Mouse (Mus musculus) 416B (cell line): Measurements from ENCODE around the gene Phactr3.

Experiments used
- DNase-seq: peaks from one replicate; pipeline ENCODE4 v3.0.0; 2011; ENCODE audit warnings: low read depth

The Phactr3 gene

DNA sequence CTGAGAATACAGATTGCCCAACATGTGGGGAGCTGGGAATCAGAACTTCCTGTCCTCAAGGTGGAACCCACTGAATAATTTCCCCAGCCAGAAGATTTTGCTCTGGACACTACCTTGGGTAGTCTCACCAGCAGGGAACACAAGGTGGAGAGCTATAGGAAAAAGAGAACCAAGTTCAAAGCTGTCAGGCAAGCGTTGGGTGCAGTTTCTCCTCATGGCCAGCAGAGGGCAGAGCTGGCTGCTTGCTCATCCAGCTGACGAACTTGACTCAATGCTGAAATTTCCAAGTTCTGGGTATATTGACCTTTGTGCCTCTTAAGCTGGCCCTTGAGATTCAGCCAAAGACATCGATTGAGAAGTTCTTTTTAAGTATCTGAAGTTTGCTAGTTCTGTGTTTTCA is 18.7 kb downstream of the Phactr3 start:
- peak; percentile 65 for DNase-seq

DNA sequence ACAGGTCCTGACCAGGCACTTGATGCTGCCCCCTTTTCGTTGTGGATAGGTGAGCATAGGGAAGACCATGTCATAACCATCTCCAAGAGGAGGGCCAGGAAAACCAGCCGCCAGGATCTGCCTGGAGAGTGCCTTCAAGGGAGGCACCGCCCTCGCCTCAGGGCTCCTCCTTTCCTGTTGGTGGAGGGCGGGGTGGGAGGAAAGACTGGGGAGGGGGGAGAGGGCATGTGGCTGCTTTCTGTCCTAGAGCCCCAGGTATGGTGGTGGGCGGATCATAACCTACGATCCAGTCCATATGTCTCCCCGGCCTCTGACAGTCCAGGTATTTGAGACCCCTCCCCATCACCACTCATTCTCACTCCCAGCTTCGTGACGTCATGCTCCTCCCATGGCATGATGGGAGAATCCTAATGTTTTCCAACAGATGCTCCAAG is 22.7 kb downstream of the Phactr3 start:
- DNase-seq: no peak

DNA sequence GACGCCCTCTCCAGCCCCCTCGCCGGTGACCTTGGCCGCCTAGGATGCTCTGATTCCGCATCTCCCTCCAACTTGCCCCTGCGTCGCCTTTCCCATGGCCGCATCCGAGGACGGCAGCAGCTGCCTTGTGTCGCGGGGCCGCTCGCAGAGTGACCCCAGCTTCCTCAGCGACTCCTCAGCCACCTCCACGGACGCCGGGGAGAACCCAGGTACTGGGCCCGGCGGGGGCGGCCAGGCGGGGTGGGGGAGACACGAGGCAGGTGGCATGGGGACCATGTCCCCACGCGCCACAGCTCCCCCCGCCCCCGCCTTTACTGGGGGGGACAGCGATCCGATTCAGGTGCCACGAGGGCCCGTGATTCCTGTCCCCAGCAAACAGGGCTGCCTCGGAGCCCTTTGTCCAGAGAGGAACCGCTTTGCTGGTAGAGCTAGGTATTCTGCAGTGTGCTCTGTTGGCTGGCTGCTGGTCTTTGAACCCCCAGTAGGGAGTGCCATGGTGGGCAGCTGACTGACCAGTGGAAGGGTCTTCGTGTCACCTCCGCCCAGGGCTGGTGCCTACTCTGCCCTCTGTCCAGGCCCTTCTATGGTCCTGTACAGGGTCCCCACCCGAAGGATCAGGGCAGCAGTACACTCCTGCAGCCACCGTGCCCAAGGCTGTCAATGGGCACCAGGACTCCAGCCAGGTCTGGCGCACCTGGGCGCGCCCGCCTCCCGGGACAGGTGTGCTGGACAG is 23.7 kb downstream of the Phactr3 start:
- DNase-seq: no peak

DNA sequence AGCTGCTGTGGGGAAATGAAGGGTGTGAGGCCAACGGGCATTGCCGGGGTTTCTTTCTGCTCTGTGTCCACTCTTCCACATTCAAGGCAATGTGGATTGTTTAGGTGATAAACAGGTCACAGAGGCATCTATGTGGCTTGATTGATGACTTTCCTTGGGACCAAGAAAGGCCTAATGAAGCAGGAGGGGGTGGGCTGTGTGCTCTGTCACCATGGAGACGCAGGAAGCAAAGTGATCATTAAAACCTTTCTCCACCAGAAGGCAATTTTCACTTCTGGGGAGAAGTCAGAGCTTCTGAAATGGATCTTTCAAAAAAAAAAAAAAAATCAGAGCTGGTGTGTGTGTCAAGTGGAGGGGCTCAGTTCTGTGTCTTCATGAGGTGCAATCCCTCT is 24.2 kb downstream of the Phactr3 start:
- DNase-seq: no peak

DNA sequence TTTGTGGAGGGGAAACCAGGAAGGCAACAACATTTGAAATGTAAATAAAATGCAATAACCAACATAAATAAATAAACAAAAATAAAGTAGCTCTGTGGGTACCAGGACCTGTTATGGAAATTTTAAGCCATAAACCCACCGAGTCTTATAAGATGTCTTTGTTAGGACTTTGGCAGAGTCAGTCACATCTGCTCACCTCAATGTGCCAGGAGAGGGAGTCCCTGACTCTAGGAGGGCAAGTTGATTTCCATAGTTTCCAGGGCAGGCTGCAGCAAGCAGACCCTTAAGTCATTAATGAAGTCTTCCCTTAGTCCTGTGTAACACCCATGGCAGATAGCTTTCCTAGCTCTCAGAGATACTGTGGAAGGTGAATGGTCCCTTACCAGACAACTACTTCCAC is 25.1 kb downstream of the Phactr3 start:
- no peak for DNase-seq

DNA sequence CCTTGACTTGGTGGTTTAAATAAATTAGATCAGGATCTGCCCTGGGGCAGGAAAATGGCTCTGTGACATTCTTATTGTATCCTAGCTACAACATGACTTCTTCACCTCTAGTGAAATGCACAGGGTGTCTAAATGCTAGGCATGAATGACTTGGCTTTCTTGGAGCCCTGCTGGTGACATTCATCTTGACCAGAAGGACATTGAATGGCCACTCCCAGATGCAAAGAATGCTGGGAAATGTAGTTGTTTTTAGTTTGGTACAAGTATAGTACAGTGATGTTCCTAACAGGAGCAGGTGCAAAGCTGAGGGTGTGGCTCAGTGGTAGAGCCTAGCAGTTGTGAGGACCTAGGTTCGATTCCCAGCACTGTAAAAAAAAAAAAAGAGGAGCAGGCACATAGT is 30.5 kb downstream of the Phactr3 start:
- no peak for DNase-seq

DNA sequence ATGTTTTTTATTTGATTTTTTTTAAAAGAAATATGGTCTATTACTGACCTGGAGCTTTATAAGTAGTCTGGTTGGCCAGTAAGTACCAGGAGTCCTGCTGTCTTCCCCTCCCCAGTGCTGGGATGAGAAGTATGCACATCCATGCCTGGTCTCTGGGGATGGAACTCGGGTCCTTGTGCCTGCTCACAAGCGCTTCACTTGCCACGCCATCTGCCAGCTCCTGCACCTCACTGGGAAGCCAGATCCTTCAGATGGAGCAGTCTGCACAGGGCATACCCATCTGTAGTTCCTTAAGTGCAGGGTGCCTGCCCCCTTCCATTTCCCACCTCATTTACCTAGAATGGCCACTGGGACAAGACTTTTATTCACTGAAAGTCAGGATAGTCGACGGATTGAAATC is 31.9 kb downstream of the Phactr3 start:
- DNase-seq: no peak

DNA sequence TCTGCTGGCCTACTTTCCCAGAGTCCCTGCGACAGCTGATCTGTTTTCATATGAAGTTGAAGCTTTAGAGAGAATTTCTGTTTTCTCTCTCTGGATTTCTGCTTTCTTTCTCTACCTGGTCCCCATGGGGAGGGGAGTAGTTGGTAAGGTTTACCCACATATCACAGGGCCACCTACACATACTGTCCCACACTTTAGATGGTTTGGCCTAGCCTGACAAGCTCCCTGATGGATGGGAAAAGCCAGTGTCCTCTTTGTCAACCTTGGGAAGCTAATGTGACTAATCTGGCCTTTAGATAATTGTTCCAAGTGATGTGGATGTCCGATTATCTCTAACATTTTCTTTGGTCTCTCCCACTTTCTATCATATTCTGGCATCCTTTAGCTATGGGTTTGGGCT is 34.8 kb downstream of the Phactr3 start:
- no peak for DNase-seq

DNA sequence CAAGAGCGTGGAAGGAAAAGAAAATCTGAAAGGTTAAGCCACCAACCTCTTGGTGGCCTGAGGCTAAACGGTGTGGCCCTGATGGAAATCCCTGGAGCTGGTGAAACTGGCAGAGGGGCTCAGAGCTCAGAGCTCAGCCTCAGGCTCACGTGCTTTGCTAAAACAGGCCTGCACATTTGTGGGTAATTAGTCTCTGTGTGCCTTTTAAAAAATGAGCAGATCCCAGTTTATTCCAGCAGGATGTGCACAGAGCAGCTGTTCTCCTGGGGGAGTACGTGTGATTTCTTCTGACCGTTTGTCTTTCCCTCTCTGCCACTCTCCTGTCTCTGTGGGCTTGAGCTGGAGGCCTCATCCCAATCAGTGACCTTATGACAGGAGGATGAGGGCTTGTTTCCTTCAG is 35.4 kb downstream of the Phactr3 start:
- no peak for DNase-seq

DNA sequence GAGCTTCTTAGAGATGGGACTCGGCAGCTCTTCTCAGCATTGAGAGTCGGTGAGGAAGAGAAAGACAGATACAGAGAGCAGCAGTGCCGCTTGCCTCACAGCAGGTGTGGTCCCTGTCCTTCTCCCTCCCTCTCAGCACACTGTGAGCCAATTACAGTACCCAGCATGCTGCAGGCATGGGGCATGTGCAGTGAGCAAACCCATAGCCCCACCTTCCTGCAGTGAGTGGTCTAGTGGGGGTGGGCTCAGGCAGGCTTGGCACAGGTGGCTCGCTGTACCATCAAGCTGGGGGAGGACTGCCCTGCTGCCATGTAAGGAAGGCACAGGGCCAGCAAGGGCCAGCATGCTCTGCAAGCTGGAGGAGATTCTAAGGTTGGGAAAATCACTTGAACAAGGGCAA is 35.8 kb downstream of the Phactr3 start:
- DNase-seq: no peak

DNA sequence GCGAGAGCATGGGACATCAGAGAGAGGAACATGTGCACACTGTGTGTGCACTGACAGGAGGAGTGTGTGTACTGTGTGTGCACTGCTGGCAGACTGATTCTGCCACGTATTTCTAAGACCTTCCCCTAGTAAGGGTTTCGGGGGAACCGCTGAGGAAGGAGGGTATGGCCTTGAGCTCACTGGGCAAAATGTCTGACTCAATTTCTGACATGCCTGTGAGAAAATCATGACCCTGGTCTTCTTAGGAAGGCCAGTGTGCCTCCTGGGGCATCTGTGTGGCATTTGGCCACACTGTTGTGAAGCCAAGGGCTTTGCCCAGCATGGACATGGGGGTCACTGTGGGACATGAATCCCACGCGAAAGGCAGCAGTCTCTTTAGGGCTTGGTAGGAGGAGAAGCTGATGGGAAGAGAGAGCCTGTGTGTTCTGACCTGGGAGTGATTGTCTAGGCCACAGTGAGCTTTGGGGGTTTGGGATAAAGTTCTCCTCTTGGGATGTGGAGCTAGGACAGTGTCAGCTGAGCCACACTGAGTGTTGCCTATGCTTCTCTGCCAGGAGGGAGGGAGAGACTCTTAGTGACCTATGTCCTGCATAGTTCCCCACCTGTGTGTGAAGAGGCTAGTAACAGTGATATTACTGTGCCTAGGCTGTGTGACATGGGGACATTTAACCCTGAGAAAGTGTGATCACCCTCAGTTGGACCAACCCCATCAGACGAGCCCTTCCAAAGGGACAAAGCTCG is 36.6 kb downstream of the Phactr3 start:
- no peak for DNase-seq

DNA sequence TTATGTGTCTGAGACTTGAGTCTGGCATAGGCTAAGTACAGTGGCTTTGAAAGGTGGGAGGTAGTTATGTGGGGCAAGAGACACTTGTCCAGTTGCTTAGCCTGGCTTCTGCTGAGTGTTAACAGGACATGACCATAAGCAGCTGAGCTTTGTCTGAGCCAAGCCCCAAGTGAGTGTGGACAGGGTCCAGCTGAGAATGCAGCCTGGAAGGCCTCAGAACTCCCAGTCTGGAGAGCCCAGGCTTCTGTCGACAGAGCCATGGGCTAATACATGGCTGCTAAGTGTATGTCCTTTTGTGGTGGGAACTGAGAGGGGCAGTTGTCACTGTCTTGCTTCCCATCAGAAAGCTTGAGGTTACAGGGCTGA is 37.1 kb downstream of the Phactr3 start:
- no peak for DNase-seq

DNA sequence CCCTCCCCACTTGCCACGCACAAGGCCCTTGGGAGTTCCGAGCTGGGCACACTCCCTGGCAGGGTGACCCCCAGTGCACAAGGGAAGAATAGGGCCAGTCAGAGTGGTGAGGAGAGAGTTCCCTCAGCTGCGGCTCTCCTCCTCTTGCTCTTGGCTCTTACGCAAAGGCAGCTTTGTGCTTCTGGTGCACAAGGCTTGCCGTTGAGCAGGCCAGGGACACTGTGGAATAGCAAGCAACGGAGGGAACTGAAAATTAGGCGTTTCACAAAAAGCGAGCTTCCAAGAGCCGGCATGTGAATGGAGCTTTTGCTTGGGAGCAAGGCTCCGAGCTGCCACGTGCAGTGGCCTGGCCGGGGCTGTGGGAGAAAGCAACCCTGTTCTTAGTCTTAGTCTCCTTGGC is 40.2 kb downstream of the Phactr3 start:
- no peak for DNase-seq

DNA sequence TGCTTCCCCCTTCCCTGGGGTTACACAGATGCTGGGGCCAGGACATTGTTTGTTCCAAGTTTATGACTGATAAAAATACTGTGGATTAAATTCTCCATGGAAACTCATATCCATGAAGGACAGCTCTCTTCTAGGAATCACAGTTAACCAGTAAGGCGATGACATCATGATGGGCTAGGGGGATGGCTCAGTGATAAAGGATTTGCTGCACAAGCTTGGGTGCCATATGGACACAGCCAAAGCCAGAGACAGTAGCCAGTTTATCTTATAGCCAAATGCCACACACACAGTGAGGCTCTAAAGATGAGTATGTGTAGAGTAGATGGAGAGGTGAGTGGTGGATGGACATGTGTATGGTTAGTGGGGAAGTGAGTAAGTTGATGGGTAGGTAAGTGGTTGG is 45.2 kb downstream of the Phactr3 start:
- DNase-seq: no peak

DNA sequence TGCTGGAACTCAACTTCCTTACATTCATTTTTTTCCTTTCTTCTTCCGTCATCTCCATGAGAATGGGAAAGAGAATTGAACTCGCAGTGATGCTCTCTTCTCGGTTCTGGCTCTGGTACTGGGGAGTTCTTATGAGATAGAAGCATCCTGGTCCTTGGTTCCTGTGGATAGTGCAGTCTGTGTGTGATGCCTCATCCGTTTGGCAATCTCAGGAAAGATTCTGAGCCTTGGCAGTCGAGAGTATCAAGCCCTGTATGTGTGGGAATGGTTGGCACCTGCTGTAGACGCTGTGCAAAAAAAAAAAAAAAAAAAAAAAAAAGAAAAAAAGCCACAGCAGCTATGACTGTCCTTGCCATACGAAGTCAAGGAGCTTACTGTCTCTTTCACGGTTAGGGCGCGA is 47.2 kb downstream of the Phactr3 start:
- no peak for DNase-seq

DNA sequence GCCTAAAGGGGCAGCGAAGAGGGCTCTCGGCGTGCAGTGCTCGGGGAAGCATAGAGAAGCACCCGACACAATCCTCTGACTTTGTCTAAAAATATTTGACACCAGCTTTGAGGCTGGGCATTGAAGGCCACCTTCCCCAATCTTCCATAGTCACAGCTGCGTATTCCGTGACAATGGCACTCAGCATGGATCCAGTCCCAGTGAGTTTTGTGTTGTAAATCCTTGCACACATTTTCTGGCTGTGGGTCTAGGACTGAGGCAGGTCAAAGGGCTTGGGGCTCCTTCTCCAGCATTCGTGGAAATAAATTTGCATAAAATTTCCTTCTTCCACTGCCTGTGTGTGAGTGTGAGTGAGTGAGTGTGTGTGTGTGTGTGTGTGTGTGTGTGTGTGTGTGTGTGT is 51.2 kb downstream of the Phactr3 start:
- no peak for DNase-seq

DNA sequence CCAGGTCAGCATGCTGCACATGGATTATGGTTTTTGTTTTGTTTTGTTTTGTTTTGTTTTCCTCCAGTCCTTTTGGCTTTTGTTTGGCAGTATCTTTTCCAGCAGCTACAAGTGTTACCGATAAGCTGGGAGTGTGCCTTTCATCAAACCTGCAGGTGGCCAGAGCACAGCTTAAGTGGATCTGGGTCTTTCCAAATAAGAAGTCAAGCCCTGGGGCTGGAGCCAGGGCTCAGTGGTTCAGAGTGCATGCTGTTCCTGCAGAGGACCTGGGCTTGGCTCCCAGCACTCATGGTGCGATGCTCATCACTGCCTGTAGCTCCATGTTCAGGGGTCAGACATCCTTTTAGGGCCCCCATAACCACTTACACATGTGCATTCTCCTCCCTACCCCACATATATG is 55.2 kb downstream of the Phactr3 start:
- DNase-seq: no peak

DNA sequence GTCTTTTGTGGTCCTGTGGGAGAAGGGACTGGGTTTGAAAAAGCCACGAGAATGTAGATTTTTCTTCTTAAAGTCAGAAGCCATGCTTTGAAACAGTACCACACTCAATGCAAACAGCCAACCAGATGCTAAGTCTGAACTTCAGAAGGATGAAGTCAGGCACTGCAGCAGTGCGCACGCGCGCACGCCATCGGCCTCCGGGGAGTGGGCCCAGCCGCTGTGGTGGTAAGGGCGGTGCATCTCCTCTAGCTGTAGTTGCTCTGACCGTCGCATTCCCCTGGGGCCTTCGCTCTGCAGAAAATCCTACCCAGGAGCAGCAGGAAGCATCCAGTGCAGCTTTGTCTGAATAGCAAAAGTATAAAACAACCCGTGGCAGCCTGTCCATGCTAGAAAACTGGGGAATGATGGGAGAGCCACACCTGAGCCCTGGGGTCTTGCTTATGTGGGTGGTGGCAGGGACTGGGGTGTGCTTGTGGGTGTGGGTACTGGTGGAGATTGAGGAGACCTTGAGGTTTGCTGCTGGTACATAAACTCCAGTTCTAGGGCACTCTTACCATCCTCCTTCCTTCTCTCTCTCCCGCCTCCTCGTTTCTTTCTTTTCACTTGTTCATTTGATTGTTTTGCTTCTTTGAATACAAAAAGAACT is 56.6 kb downstream of the Phactr3 start:
- no peak for DNase-seq

DNA sequence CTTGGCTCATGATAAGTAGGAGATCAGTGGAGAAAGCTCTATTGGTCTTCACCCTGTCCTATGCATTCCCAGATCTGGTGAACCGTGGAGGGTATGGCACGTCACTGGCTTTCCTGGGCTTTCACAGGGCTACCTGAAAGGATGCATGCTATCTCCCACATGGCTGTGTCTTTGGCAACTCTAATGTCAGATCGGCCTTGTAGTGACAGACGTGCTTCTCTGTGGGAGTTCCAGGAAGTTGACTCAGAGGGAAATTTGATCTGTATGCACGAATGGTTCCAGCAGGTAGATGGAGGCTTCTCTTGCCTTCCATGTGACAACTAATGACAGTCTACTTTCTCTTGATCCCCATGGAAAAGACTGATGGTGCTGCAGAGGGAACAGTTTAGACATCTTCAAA is 65.5 kb downstream of the Phactr3 start:
- DNase-seq: peak; percentile 2

DNA sequence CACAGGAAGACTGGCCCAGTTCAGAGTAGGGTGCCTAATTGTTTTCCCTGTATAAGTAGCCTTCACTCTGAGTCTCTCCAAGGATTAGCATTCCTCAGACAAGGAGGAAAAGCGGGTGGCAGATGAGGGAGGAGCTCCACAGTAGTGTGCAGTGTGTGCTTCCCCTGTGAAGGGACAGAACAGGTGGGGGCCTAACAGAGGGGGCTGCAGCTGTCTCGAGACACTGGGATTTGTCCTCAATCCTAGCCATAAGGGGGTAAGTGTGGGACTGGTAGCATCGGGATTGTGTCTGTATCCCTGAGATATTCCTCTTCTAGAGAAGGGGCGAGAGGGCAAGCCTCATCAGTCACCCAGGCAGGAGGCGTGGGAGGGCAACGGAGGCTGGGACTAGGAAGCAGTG is 66.1 kb downstream of the Phactr3 start:
- no peak for DNase-seq

DNA sequence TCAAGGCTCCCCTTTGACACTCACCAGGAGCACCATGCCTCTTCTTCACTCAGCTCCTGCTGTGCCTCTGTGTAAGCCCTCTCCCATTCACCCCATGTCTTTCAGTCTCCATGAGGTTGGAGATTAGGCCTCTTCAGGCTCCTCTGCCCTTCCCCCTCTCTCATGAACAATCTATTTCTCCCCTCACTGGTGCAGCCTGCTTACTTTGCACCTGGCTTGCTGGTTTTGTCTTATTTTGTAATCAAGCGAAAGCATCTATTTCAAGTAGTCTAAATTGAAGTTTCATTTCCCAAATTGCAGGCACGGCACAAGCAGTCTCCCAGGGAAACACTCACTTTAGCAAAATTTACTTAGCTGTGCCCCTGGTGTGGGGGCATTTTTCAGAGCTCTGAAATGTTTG is 70.2 kb downstream of the Phactr3 start:
- no peak for DNase-seq

DNA sequence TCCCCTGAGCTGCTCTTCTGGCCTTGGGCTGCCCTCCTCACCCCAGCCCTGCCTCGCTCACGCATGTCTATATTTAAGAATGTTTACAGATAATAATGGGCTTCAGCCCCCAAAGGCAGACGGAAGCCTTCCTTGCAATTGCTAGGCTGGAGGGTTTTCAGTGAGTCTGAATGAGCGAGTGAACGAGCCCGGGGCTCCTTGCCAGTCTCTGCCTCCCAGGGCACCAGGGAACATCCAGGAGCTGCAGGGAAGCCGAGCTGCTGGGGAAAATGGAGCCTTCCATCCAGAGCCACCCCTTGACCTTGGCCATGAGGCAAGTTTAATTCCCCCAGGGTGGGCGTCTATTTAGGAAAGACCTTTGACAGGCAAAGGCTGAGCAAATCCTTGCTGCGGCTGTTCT is 74.1 kb downstream of the Phactr3 start:
- no peak for DNase-seq

DNA sequence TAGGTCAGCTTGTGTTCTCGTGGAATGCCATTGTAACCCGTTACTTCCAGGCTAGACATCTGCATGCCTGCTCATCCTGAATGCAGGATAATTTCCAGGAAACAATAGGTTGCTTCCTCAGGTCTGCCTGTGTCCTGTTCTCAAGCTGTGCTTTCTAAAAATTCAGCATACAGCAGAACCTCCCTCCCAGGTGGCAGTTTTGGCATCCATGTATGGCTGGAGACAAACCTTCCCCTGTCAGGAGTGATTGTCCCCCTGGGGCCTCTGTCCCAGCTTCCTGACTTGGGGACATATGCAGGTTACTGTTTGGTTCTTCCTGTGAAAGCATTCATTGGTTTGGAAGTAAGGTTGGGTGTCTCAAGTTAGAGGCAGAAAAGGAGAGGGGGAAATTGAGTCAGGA is 74.7 kb downstream of the Phactr3 start:
- no peak for DNase-seq

DNA sequence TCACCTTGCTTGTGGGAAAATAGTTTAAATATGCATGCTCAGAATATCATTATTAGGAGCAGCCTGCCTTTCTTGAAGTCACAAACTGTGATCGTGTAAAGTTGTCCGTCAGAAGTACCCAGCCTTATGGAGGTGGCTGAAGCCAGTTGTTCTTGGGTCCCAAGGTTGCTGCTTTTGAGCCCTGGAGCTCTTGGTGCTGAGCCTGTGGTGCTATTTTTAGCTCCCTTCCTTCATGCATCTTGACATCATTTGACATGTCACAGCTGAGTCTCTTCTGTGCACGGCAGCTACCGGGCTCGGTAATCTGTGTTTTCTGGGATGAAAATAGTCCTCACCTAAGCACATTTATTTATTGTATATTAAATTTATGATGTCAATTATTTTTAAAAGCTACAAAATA is 76.1 kb downstream of the Phactr3 start:
- DNase-seq: no peak
